Mouse (Mus musculus) stomach, embryonic 16.5 days (tissue): ENCODE data around the gene Cd109. TPM values are rescaled to one million over a fixed set of nuclear protein-coding genes. Genes with fewer than 3 reads are reported as not detected.

Experiments used
- ATAC-seq: fragments of 200-750 bp; cut with Nextera tagmentation; 2 replicates; pipeline ENCODE4 v1.8.0; 2017; ENCODE audit warnings: moderate number of reproducible peaks, moderate TSS enrichment; ENCODE audit not compliant: insufficient read depth, low FRiP score
- H3K27ac ChIP-seq: fragments of 300-500 bp; sonication (generic); 2 replicates; pipeline ENCODE4 v1.5.1; 2014; ENCODE audit warnings: low read length
- H3K27me3 ChIP-seq: fragments of 300-500 bp; sonication (generic); 2 replicates; pipeline ENCODE4 v1.6.1; 2014; ENCODE audit warnings: low read length, control low read depth, mixed read lengths; ENCODE audit not compliant: control insufficient read depth, insufficient read depth
- H3K36me3 ChIP-seq: fragments of 300-500 bp; sonication (generic); 2 replicates; pipeline ENCODE4 v1.6.1; 2014; ENCODE audit warnings: low read length; ENCODE audit not compliant: control insufficient read depth, insufficient read depth
- H3K4me1 ChIP-seq: fragments of 300-500 bp; sonication (generic); 2 replicates; pipeline ENCODE4 v1.6.1; 2014; ENCODE audit warnings: low read length, control low read depth, mixed read lengths; ENCODE audit not compliant: control insufficient read depth, insufficient read depth
- H3K4me2 ChIP-seq: fragments of 300-500 bp; sonication (generic); 2 replicates; pipeline ENCODE4 v1.6.1; 2014; ENCODE audit warnings: low read depth, low read length, mixed read lengths
- H3K4me3 ChIP-seq: fragments of 300-500 bp; sonication (generic); replicated peaks from 2 replicates; pipeline ENCODE4 v1.5.1; 2014; ENCODE audit warnings: mild to moderate bottlenecking, low read length
- H3K9ac ChIP-seq: fragments of 300-500 bp; sonication (generic); 2 replicates; pipeline ENCODE4 v1.6.1; 2014; ENCODE audit warnings: low read length
- H3K9me3 ChIP-seq: fragments of 300-500 bp; sonication (generic); replicated peaks from 2 replicates; pipeline ENCODE4 v1.6.1; 2016; ENCODE audit warnings: low read length, control low read depth; ENCODE audit not compliant: control insufficient read depth
- WGBS: fragments of 180-500 bp; shearing (Covaris S2); extraction: QIAGEN DNeasy Blood & Tissue Kit; methylation state at CpG from one replicate; pipeline ENCODE4 v1.1.7; 2014; 5-methylcytosine and 5-hydroxymethylcytosine counted together
- polyA plus RNA-seq: library from polyadenylated mRNA; unstranded; fragments of >200 nt; fragmentation: Nextera tagmentation; extraction: Ambion mirVana; gene quantifications from 2 replicates; pipeline ENCODE4 v1.2.1, GENCODE M21; 2015

Cd109 gene
- polyA plus RNA-seq, 1 experiment from 2014 or later, result 13.6 TPM

DNA sequence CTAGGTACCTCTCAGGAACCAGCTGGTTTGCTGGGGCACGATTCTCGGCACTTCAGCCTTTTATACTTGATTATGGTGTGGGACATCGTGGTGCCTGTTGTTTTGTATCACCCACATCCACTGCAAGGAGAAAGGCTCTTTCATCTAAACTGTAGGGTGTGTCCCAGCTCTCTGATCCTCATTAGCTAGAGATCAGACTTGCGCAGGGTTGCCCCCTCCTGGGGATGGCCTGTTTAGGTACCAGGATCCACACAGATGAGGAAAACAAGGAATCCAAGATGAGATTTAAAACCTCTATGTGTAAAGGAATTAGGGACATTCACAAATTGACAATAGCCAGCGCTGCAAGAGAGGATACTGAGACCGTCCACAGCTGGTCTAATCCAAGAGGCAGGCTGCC lies 14.6 kb downstream of the Cd109 start:
- no peak for ATAC-seq
- no peaks in the 10 kb centered on the region for H3K36me3 ChIP-seq
- H3K9me3 ChIP-seq, result no peaks in the 10 kb centered on the region
- no peak overlapping the region for H3K4me2 ChIP-seq
- H3K27ac ChIP-seq, result no peak overlapping the region
- WGBS, result 61% methylated on average over 6 of the region's 6 CpGs
- H3K4me3 ChIP-seq, result no peak overlapping the region
- H3K4me1 ChIP-seq, result no peaks in the 10 kb centered on the region
- H3K27me3 ChIP-seq, result no peaks in the 10 kb centered on the region
- no peak overlapping the region for H3K9ac ChIP-seq

DNA sequence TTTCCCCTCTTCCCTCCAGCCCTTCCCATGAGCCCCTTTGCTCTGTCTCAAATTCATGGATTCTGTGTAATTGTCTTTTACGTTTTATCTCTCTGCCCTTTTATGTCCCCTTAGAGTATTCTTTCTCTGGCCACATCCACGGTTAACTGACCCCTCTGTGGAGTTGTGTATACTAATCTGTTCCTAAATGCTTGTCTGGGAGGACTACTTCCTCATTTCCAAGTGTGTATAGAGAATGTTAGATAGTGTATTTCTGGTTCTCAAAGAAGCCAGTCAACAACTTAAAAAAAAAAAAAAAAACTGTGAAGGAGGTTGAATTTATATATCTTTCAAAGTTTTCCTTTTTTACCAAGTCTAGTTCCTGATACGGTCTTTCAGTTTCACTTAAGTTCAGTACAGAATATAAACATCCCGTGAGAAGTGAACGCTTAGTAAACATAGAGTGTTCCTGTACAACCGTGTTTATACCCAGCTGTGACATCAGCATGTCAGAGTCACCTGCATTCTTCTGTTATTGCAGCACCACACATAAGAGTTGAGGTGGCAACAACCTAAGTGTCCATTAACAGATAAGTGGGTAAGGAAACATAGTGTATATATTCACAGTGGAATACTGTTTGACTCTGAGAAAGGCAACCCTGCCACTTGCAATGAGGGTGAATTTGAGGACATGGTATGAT lies 16.5 kb downstream of the Cd109 start:
- no peak for ATAC-seq
- no peaks in the 10 kb centered on the region for H3K9me3 ChIP-seq
- WGBS, result 52% methylated on average over 6 of the region's 6 CpGs

DNA sequence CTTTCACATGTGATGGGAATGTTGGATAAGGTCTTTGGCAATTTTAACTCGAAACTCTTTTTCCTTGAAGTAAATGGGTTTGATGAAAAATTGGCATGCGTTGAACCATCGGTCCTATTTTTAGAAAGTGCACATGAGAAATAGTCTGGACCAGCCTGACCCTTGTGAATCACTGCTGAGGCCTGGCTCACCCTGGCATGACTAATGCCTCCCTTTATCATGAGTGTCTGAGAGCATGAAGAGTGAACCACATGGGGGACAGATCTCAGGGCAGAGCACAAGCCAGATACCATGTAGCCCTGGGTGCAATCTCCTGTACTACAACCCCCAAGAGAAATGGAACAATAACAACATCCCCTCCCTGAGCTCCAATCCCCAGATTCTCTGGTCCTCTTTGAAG lies 18.6 kb downstream of the Cd109 start:
- H3K36me3 ChIP-seq, result no peaks in the 10 kb centered on the region
- no peaks in the 10 kb centered on the region for H3K9me3 ChIP-seq
- H3K9ac ChIP-seq, result no peak overlapping the region
- no peak overlapping the region for H3K4me3 ChIP-seq
- ATAC-seq, result no peak
- H3K27me3 ChIP-seq, result no peaks in the 10 kb centered on the region
- H3K4me1 ChIP-seq, result no peaks in the 10 kb centered on the region
- 82% methylated on average over 3 of the region's 3 CpGs for whole genome bisulfite sequencing
- no peak overlapping the region for H3K4me2 ChIP-seq
- H3K27ac ChIP-seq, result no peak overlapping the region

More for the DNA sequence above, 16.5 kb downstream of the Cd109 start:
- Histone ChIP-seq H3K4me2 (no peak overlapping the region), H3K9ac (no peak overlapping the region), H3K4me3 (no peak overlapping the region), H3K36me3 (no peaks in the 10 kb centered on the region), H3K27me3 (no peaks in the 10 kb centered on the region), H3K27ac (no peak overlapping the region), H3K4me1 (no peaks in the 10 kb centered on the region)

DNA sequence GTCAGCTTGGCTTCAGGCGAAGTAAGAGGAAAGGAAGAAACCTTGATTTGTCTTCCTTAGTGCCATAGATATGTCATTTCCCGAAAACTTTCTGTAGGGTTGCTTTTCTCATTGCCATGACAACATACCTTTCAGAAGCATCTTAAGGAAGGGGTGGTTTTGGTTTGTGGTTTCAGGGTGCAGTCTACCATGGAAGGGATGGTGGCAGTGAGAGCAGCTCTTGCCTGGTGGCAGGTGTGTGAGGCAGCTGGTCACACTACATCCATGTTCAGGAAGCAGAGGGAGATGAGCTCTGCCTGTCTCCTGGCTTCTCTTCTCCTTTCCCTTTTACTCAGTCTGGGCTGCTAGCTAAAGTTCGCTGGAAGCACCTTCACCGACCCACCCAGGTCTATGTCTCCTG lies 26.0 kb downstream of the Cd109 start:
- WGBS, result 82% methylated on average over 4 of the region's 4 CpGs
- Histone ChIP-seq H3K4me3 (no peak overlapping the region), H3K4me1 (no peaks in the 10 kb centered on the region), H3K27me3 (no peaks in the 10 kb centered on the region), H3K27ac (no peak overlapping the region), H3K9ac (no peak overlapping the region), H3K36me3 (no peaks in the 10 kb centered on the region), H3K9me3 (no peaks in the 10 kb centered on the region), H3K4me2 (no peak overlapping the region)
- no peak for ATAC-seq

DNA sequence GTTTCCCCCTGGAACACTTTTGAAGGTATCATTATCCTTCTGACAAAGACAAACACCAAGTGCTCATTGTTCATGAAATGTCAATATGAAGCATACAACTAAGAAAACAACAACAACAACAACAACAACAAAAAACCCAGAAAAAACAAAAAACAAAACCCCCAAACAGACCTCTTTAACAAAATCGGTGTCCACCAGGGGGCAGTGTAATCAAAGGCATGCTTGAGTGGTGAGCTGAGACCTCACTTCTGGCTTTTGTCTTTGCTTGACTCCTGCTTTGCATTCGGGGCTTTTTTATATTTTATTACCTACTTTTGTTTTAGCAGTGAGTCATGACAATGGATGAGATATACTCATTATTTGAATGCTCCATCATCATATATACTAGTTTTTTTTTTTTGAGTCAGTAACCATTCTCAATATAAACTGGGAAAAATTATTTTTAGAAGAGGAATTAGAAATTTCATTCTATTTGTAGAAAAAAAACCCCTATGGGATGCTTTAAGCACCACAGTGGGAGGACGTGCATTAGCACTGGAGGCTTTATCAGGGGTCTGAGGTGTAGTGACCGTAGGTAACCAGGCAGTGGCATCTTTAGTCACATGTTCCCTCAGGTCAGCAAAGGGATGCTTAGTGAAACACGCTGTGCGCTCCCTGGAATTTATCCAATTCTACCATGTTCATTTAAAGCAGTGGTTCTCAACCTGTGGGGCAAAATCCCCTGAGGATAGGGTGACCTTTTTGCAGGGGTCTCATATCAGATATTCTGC lies 30.8 kb downstream of the Cd109 start:
- no peak for ATAC-seq
- H3K27ac ChIP-seq, result no peak overlapping the region
- H3K4me3 ChIP-seq, result no peak overlapping the region
- WGBS, result 48% methylated on average over 6 of the region's 6 CpGs
- no peaks in the 10 kb centered on the region for H3K27me3 ChIP-seq
- no peaks in the 10 kb centered on the region for H3K36me3 ChIP-seq
- peaks cover 3% of the 10 kb centered on the region; the same call in 1 of the 2 replicates for H3K4me1 ChIP-seq
- no peak overlapping the region for H3K4me2 ChIP-seq
- H3K9me3 ChIP-seq, result no peaks in the 10 kb centered on the region
- no peak overlapping the region for H3K9ac ChIP-seq

DNA sequence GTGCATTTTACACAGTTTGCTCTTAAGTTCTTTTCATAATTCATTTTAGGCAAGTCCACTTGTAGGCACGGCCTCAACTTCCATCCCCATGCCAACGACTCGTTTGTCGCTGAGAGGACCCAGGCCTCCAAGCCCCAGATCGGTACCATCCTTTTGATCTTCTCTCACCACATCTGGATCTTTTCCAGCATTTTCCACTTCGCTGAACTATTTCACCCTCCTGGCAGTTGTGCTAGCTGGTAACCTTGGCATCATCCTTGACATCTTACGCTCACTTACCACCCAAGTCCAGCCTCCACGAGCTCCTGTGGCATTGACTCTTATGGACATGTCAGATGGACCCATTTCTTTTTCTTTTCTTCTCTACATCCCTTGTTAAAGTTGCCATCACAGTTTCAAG lies 33.3 kb downstream of the Cd109 start:
- Histone ChIP-seq H3K27me3 (no peaks in the 10 kb centered on the region), H3K27ac (peak overlapping the region; percentile 21), H3K9me3 (no peaks in the 10 kb centered on the region), H3K36me3 (no peaks in the 10 kb centered on the region), H3K4me3 (no peak overlapping the region), H3K4me2 (no peak overlapping the region), H3K9ac (no peak overlapping the region), H3K4me1 (peaks cover 3% of the 10 kb centered on the region; the same call in 1 of the 2 replicates)
- WGBS, result 71% methylated on average over 8 of the region's 8 CpGs
- ATAC-seq, result no peak; the same call in 1 of the 2 replicates

DNA sequence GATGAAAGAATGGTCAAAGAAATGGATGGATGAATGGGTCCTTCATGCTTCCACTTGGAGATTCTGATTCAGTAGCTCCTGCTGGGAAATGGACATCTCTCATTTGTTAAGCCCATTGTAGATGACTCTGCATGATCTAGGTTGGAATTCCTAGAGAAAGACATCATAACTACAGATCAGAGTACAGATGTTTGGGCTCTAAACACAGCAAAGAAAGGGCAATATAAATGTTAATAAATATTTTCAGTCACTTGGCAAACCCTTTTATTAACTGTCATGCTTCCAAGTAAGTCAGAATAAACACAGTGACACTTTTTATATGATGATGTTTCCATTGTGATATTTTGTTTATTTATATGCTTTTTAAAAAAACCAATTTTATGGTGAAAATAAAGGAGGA lies 34.1 kb downstream of the Cd109 start:
- H3K9ac ChIP-seq, result no peak overlapping the region
- H3K27me3 ChIP-seq, result no peaks in the 10 kb centered on the region
- no peak overlapping the region for H3K4me2 ChIP-seq
- no peak overlapping the region for H3K4me3 ChIP-seq
- no peak for ATAC-seq
- H3K9me3 ChIP-seq, result no peaks in the 10 kb centered on the region
- no peaks in the 10 kb centered on the region for H3K36me3 ChIP-seq
- H3K27ac ChIP-seq, result peak overlapping the region; percentile 68
- H3K4me1 ChIP-seq, result peaks cover 3% of the 10 kb centered on the region; the same call in 1 of the 2 replicates

DNA sequence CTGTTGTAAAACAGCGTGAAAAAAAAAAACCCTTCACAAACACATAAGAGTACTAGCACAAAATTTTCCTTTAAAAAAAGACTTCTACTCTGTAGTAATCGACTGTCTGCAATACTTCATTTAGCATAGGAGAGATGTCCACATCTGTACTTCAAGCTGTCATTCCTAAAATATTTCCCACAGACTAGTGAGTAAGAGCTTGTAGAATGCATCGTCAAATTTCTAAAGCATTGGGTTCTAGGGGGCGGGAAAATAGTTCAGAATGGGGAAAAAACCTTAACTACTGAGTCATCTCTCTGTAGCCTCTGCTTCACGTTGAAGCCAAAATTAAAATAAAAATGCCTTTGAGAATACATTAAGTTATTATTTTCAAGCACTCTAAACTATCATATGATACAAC lies 42.2 kb downstream of the Cd109 start:
- no peak overlapping the region for H3K4me3 ChIP-seq
- H3K4me2 ChIP-seq, result no peak overlapping the region
- no peak for ATAC-seq
- WGBS, result 74% methylated on average over 5 of the region's 5 CpGs
- no peak overlapping the region for H3K27ac ChIP-seq
- H3K9me3 ChIP-seq, result no peaks in the 10 kb centered on the region
- H3K36me3 ChIP-seq, result no peaks in the 10 kb centered on the region
- no peaks in the 10 kb centered on the region for H3K4me1 ChIP-seq
- H3K27me3 ChIP-seq, result no peaks in the 10 kb centered on the region
- H3K9ac ChIP-seq, result no peak overlapping the region

DNA sequence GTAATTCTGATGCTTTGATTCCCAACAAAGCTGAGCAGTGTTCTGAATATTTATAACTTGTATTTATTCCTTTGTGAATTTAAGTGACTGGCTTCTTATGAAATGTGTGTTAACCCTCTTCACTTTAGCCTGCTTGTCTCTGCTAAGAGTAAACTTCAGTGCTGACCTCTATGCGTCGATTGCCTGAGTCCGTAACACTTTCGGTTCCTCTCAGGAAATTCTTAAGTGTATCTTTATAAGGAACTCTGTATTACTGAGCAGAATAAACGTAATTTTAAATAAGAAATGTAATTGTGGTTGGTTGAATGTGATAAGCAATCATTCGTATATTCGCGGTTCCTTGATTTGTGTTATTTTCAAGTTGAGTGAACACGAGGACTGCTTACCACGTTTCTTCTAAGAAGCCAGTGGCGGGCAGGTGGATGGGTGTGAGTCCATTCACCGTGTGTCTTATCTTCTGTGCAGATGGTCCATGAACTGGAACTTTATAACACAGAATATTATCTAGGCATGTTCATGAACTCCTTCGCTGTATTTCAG lies 56.2 kb downstream of the Cd109 start:
- Histone ChIP-seq H3K36me3 (no peaks in the 10 kb centered on the region), H3K4me3 (no peak overlapping the region), H3K9me3 (no peaks in the 10 kb centered on the region), H3K27ac (no peak overlapping the region), H3K4me2 (no peak overlapping the region), H3K27me3 (no peaks in the 10 kb centered on the region), H3K4me1 (no peaks in the 10 kb centered on the region), H3K9ac (no peak overlapping the region)
- ATAC-seq, result no peak
- 85% methylated on average over 13 of the region's 13 CpGs for WGBS
